ENCODE assay signal across 8 mouse cellular contexts in the genomic region with DNA sequence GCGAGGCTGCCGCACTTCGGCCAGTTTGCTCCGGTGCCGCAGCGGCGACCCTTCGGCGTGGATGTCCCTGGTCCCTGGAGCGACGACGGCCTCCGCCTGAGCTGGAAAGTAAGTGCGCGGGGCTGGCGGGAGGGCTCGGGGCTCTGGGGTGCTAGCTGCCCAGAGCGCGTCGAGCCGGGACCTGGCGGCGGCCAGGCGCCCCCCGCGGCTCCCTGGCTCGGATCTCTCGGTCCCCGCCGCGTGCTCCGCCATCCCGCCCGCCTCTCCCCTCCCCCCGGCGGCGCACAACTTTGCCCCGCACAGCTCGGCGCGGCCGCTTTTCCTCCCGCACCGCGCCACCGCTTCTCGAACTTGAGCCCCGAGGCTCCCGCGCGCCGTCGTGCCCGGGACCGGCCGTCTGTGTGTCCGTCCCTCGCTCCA. TPM values are rescaled to one million over a fixed set of nuclear protein-coding genes. Genes with fewer than 3 reads are reported as not detected.
DNase-seq lines count a peak whose midpoint lies in the region; ATAC-seq and TF ChIP-seq lines count a peak whose summit lies in the region.

No protein-coding gene starts in this region.

- H3K4me2 ChIP-seq in forebrain, embryonic 11.5 days (ENCODE audit: low read depth, low read length, severe bottlenecking): peak overlapping the region; percentile 78
- peak overlapping the region; percentile 79 for H3K4me2 ChIP-seq in limb, embryonic 12.5 days
- H3K4me2 ChIP-seq in neural tube, embryonic 13.5 days: peak overlapping the region; percentile 85

- H3K9ac ChIP-seq in heart, adult 2 months (ENCODE audit: low read depth, low read length): peak overlapping the region; percentile 96
- H3K9ac ChIP-seq in forebrain, embryonic 11.5 days (ENCODE audit: low read length): peak overlapping the region; percentile 86
- H3K9ac ChIP-seq in limb, embryonic 12.5 days (replicated peaks): peak overlapping the region; percentile 82
- H3K9ac ChIP-seq in neural tube, embryonic 13.5 days: peak overlapping the region; percentile 86

- H3K4me1 ChIP-seq in heart, adult 2 months (ENCODE audit: control insufficient read depth, insufficient read depth, low read length): peaks cover 1% of the 10 kb centered on the region
- H3K4me1 ChIP-seq in forebrain, embryonic 11.5 days (replicated peaks; ENCODE audit: control insufficient read depth, insufficient read depth, low read length): peaks cover 3% of the 10 kb centered on the region; the same call in 1 of the 2 replicates
- H3K4me1 ChIP-seq in limb, embryonic 12.5 days (replicated peaks): peaks cover 10% of the 10 kb centered on the region
- peaks cover 23% of the 10 kb centered on the region for H3K4me1 ChIP-seq in neural tube, embryonic 13.5 days (replicated peaks)

- intact Hi-C loops in heart, adult 2 months (cut with DNase I): loop anchor here (2.0 to 5.0 kb wide), 6 partner anchors 46 to 278 kb away; no protein-coding TSS in a partner anchor

- TF ChIP-seq EP300 in heart, adult 2 months (IDR thresholded peaks at IDR 0.05; ENCODE audit: insufficient read depth, low read depth, low read length): no peak

- TF ChIP-seq POLR2A in heart, adult 2 months (IDR thresholded peaks at IDR 0.05; ENCODE audit: insufficient read depth, low read depth, low read length): no peak

- H3K4me3 ChIP-seq in heart, adult 2 months: peak overlapping the region; percentile 77
- peak overlapping the region; percentile 90 for H3K4me3 ChIP-seq in forebrain, embryonic 11.5 days (ENCODE audit: low read depth, low read length)
- H3K4me3 ChIP-seq in limb, embryonic 12.5 days (replicated peaks): peak overlapping the region; percentile 90
- peak overlapping the region; percentile 90 for H3K4me3 ChIP-seq in neural tube, embryonic 13.5 days

- no peak for DNase-seq in heart, adult 2 months
- DNase-seq in heart, adult 9 months (ENCODE audit: low spot score in 2 of 2): no peak
- DNase-seq in thymus, postnatal 10 days (ENCODE audit: low spot score in 2 of 2): peak; percentile 23 to 34
- no peak for DNase-seq in thymus, postnatal 0 days (ENCODE audit: low spot score)
- no peak for DNase-seq in forebrain, embryonic 11.5 days (ENCODE audit: low spot score)
- no peak for DNase-seq in left cerebral cortex, adult 8-10 months (ENCODE audit: low spot score in 2 of 2)

- TF ChIP-seq CTCF in heart, adult 2 months (IDR thresholded peaks at IDR 0.05): no peak

- 0 out of 2 replicates have a peak, but pooled peaks cover 2% of the 10 kb centered on the region for H3K79me2 ChIP-seq in heart, adult 2 months (replicated peaks; ENCODE audit: control insufficient read depth, insufficient read depth, low read length)

- no peaks in the 10 kb centered on the region for H3K9me3 ChIP-seq in forebrain, embryonic 11.5 days (ENCODE audit: control insufficient read depth, low read length)
- no peaks in the 10 kb centered on the region for H3K9me3 ChIP-seq in limb, embryonic 12.5 days
- no peaks in the 10 kb centered on the region for H3K9me3 ChIP-seq in neural tube, embryonic 13.5 days

- peaks cover 3% of the 10 kb centered on the region; the same call in 1 of the 2 replicates for H3K36me3 ChIP-seq in heart, adult 2 months (ENCODE audit: control insufficient read depth, insufficient read depth, low read length)
- H3K36me3 ChIP-seq in forebrain, embryonic 11.5 days (ENCODE audit: control insufficient read depth, insufficient read depth, low read length): no peaks in the 10 kb centered on the region
- no peaks in the 10 kb centered on the region for H3K36me3 ChIP-seq in limb, embryonic 12.5 days
- no peaks in the 10 kb centered on the region for H3K36me3 ChIP-seq in neural tube, embryonic 13.5 days

- peak overlapping the region; percentile 91 for H3K27ac ChIP-seq in heart, adult 2 months
- H3K27ac ChIP-seq in forebrain, embryonic 11.5 days (ENCODE audit: low read depth, low read length): peak overlapping the region; percentile 75
- peak overlapping the region; percentile 82 for H3K27ac ChIP-seq in limb, embryonic 12.5 days
- H3K27ac ChIP-seq in neural tube, embryonic 13.5 days (replicated peaks): peak overlapping the region; percentile 89

- 1% methylated on average over 41 of the region's 58 CpGs for WGBS in heart, adult 2 months
- under 1% methylated on average over 21 of the region's 58 CpGs for WGBS in forebrain, embryonic 11.5 days
- WGBS in limb, embryonic 12.5 days: under 1% methylated on average over 50 of the region's 58 CpGs
- 0% methylated on average over 41 of the region's 58 CpGs for WGBS in neural tube, embryonic 13.5 days

- H3K27me3 ChIP-seq in heart, adult 2 months (ENCODE audit: control insufficient read depth, insufficient read depth, low read length): no peaks in the 10 kb centered on the region
- no peaks in the 10 kb centered on the region for H3K27me3 ChIP-seq in forebrain, embryonic 11.5 days (ENCODE audit: control insufficient read depth, insufficient read depth, low read length)
- no peaks in the 10 kb centered on the region for H3K27me3 ChIP-seq in limb, embryonic 12.5 days
- no peaks in the 10 kb centered on the region for H3K27me3 ChIP-seq in neural tube, embryonic 13.5 days

- peak; percentile 62 for ATAC-seq in forebrain, embryonic 11.5 days (replicated peaks; ENCODE audit: low FRiP score)
- peak; percentile 49 for ATAC-seq in limb, embryonic 12.5 days (ENCODE audit: insufficient number of reproducible peaks, insufficient read depth, low FRiP score, low TSS enrichment, low read depth)
- ATAC-seq in neural tube, embryonic 13.5 days (ENCODE audit: low read depth): peak; percentile 73

RNA-seq across cellular contexts. Expression of gene Pkp4, which starts 0.4 kb away (rescaled TPM):
- total RNA-seq in heart, adult 2 months (2021): 100 to 1,000 TPM; 152 to 174 TPM
- 61.5 and 92.5 TPM in 2 replicates for polyA plus RNA-seq in heart, adult 2 months (2012; rRNA removed)
- 10.9 and 11.6 TPM in 2 replicates for polyA plus RNA-seq in thymus, postnatal 0 days (2015; fragmentation: Nextera tagmentation; extraction: Ambion mirVana)
- 24.5 and 26.1 TPM in 2 replicates for polyA plus RNA-seq in forebrain, embryonic 11.5 days (2014; fragmentation: Nextera tagmentation; extraction: Ambion mirVana)
- 17.5 and 18.7 TPM in 2 replicates for polyA plus RNA-seq in limb, embryonic 12.5 days (2016; fragmentation: Nextera tagmentation; extraction: Ambion mirVana)
- polyA plus RNA-seq in neural tube, embryonic 13.5 days (2015; fragmentation: Nextera tagmentation; extraction: Ambion mirVana): 16.1 and 16.6 TPM in 2 replicates
- 100 to 1,000 TPM; 223 to 274 (median 244) TPM for total RNA-seq in left cerebral cortex, adult 8-10 months (2022)

RNA-seq across cellular contexts. Expression of gene Ccdc148, which starts 0.5 kb away (rescaled TPM):
- under 1 TPM; 0.60 to 0.93 TPM for total RNA-seq in heart, adult 2 months (2021)
- 0.10 and 0.18 TPM in 2 replicates for polyA plus RNA-seq in heart, adult 2 months (2012; rRNA removed)
- 0.60 and 0.68 TPM in 2 replicates for polyA plus RNA-seq in thymus, postnatal 0 days (2015; fragmentation: Nextera tagmentation; extraction: Ambion mirVana)
- polyA plus RNA-seq in forebrain, embryonic 11.5 days (2014; fragmentation: Nextera tagmentation; extraction: Ambion mirVana): 0.64 and 0.68 TPM in 2 replicates
- polyA plus RNA-seq in limb, embryonic 12.5 days (2016; fragmentation: Nextera tagmentation; extraction: Ambion mirVana): 0.63 and 0.69 TPM in 2 replicates
- 2.9 and 3.9 TPM in 2 replicates for polyA plus RNA-seq in neural tube, embryonic 13.5 days (2015; fragmentation: Nextera tagmentation; extraction: Ambion mirVana)
- 10 to 100 TPM; 12.4 to 16.4 (median 14.4) TPM for total RNA-seq in left cerebral cortex, adult 8-10 months (2022)

Comparison
In these comparisons a context has a peak if more than half of its experiments do, and no peak if none do; other contexts are left out.
1. DNase-seq: peak in thymus, postnatal 10 days (2 of 2); none in heart, adult 2 months (0 of 2), heart, adult 9 months (0 of 2), thymus, postnatal 0 days (single experiment), forebrain, embryonic 11.5 days (single experiment) and left cerebral cortex, adult 8-10 months (0 of 2).
2. Peak in every context shown above with its lines, with median percentiles within 50 percentile points of each other: H3K27ac ChIP-seq, H3K4me3 ChIP-seq, H3K9ac ChIP-seq, ATAC-seq and H3K4me2 ChIP-seq.